Comparison of ENCODE assay signal across 10 mouse cellular contexts in genomic region chr3:87745036-87745659, GRCm38 (mm10). TPM values are rescaled to one million over a fixed set of nuclear protein-coding genes. Genes with fewer than 3 reads are reported as not detected.
DNase-seq lines count a peak whose midpoint lies in the region; ATAC-seq lines count a peak whose summit lies in the region.
"Had no signal": no experiment of that assay in that cellular context is flagged by ENCODE, and none has a peak within 500 bp of the region (broad histone marks: within the 10 kb centered on the region; RNA-seq: fewer than 3 reads in every experiment).

No protein-coding gene starts in this region.

- no peaks in the 10 kb centered on the region; the same call in 1 of the 2 replicates for H3K36me3 ChIP-seq in heart, embryonic 16.5 days (ENCODE audit: control insufficient read depth, insufficient read depth)
- peaks cover 2% of the 10 kb centered on the region; the same call in 1 of the 2 replicates for H3K36me3 ChIP-seq in embryonic facial prominence, embryonic 10.5 days (replicated peaks)
- H3K36me3 ChIP-seq in hindbrain, embryonic 13.5 days: peaks cover 14% of the 10 kb centered on the region; the same call in 1 of the 2 replicates
- H3K36me3 ChIP-seq in midbrain, embryonic 10.5 days: 0 out of 2 replicates have a peak, but pooled peaks cover 3% of the 10 kb centered on the region
- H3K36me3 ChIP-seq: liver, embryonic 15.5 days had no signal

- peak overlapping the region; percentile 49 for H3K4me2 ChIP-seq in heart, embryonic 16.5 days (ENCODE audit: low read depth, low read length)
- H3K4me2 ChIP-seq in hindbrain, embryonic 13.5 days: peak overlapping the region; percentile 43
- H3K4me2 ChIP-seq: liver, embryonic 15.5 days had no signal

- H3K4me1 ChIP-seq in heart, embryonic 16.5 days (ENCODE audit: control insufficient read depth, insufficient read depth, low read length): peaks cover 6% of the 10 kb centered on the region
- peaks cover 22% of the 10 kb centered on the region for H3K4me1 ChIP-seq in embryonic facial prominence, embryonic 10.5 days
- H3K4me1 ChIP-seq in hindbrain, embryonic 13.5 days (replicated peaks): peaks cover 15% of the 10 kb centered on the region
- H3K4me1 ChIP-seq in midbrain, embryonic 10.5 days: peaks cover 21% of the 10 kb centered on the region
- H3K4me1 ChIP-seq: liver, embryonic 15.5 days had no signal

- H3K4me3 ChIP-seq in heart, embryonic 16.5 days (ENCODE audit: low read length): peak overlapping the region; percentile 17
- peak overlapping the region; percentile 34 for H3K4me3 ChIP-seq in embryonic facial prominence, embryonic 10.5 days
- no peak overlapping the region for H3K4me3 ChIP-seq in hindbrain, embryonic 13.5 days
- peak overlapping the region; percentile 39 for H3K4me3 ChIP-seq in midbrain, embryonic 10.5 days
- H3K4me3 ChIP-seq: liver, embryonic 15.5 days had no signal

- H3K9me3 ChIP-seq in heart, embryonic 16.5 days (replicated peaks; ENCODE audit: control insufficient read depth, low read length): no peaks in the 10 kb centered on the region
- no peaks in the 10 kb centered on the region for H3K9me3 ChIP-seq in embryonic facial prominence, embryonic 10.5 days
- no peaks in the 10 kb centered on the region for H3K9me3 ChIP-seq in hindbrain, embryonic 13.5 days
- no peaks in the 10 kb centered on the region for H3K9me3 ChIP-seq in midbrain, embryonic 10.5 days (replicated peaks)
- H3K9me3 ChIP-seq: liver, embryonic 15.5 days had no signal

- peaks cover 2% of the 10 kb centered on the region; the same call in 1 of the 2 replicates for H3K27me3 ChIP-seq in heart, embryonic 16.5 days (ENCODE audit: control insufficient read depth, insufficient read depth, low read length)
- peaks cover 25% of the 10 kb centered on the region for H3K27me3 ChIP-seq in embryonic facial prominence, embryonic 10.5 days (replicated peaks; ENCODE audit: low read depth, poor library complexity, severe bottlenecking)
- peaks cover 7% of the 10 kb centered on the region; the same call in 1 of the 2 replicates for H3K27me3 ChIP-seq in hindbrain, embryonic 13.5 days
- H3K27me3 ChIP-seq in midbrain, embryonic 10.5 days (ENCODE audit: low read depth, poor library complexity, severe bottlenecking): peaks cover 9% of the 10 kb centered on the region; the same call in 1 of the 2 replicates
- H3K27me3 ChIP-seq: liver, embryonic 15.5 days had no signal

- no peak for DNase-seq in heart, adult 11 months
- peak; percentile 51 for DNase-seq in embryonic facial prominence, embryonic 10.5 days (ENCODE audit: low spot score)
- peak; percentile 30 for DNase-seq in midbrain, embryonic 10.5 days (ENCODE audit: low spot score)
- no peak for DNase-seq in frontal cortex, adult 2 months (ENCODE audit: extremely low spot score in 1 of 2, low spot score in 1 of 2)
- DNase-seq in layer of hippocampus, postnatal 36 days: no peak
- DNase-seq in testis, postnatal 10 days (ENCODE audit: low spot score): no peak
- DNase-seq: cerebellum, postnatal 36 days had no signal

- no peak overlapping the region for H3K27ac ChIP-seq in heart, embryonic 16.5 days (ENCODE audit: low read length)
- H3K27ac ChIP-seq in embryonic facial prominence, embryonic 10.5 days (replicated peaks): peak overlapping the region; percentile 79
- H3K27ac ChIP-seq in hindbrain, embryonic 13.5 days: no peak overlapping the region
- H3K27ac ChIP-seq in midbrain, embryonic 10.5 days (replicated peaks): peak overlapping the region; percentile 71
- H3K27ac ChIP-seq: liver, embryonic 15.5 days had no signal

- WGBS in heart, embryonic 16.5 days: 27% methylated on average over 18 of the region's 18 CpGs
- WGBS in embryonic facial prominence, embryonic 10.5 days: 29% methylated on average over 18 of the region's 18 CpGs
- WGBS in hindbrain, embryonic 13.5 days: 37% methylated on average over 18 of the region's 18 CpGs
- WGBS in midbrain, embryonic 10.5 days: 40% methylated on average over 18 of the region's 18 CpGs

- H3K9ac ChIP-seq in heart, embryonic 16.5 days (ENCODE audit: low read length): peak overlapping the region; percentile 28; the same call in 1 of the 2 replicates
- peak overlapping the region; percentile 53; the same call in 1 of the 2 replicates for H3K9ac ChIP-seq in hindbrain, embryonic 13.5 days
- H3K9ac ChIP-seq: liver, embryonic 15.5 days had no signal

- ATAC-seq in heart, embryonic 16.5 days (replicated peaks; ENCODE audit: extremely low read depth, insufficient read depth, low FRiP score): no peak
- ATAC-seq in hindbrain, embryonic 13.5 days (ENCODE audit: low FRiP score): no peak

RNA-seq across cellular contexts. Expression of gene Lrrc71, which starts 3.3 kb away (rescaled TPM):
- polyA plus RNA-seq in heart, embryonic 16.5 days (2015; fragmentation: Nextera tagmentation; extraction: Ambion mirVana): 0.71 and 0.87 TPM in 2 replicates
- polyA plus RNA-seq in embryonic facial prominence, embryonic 10.5 days (2016; fragmentation: Nextera tagmentation; extraction: Ambion mirVana): 0.28 and 0.41 TPM in 2 replicates
- polyA plus RNA-seq in hindbrain, embryonic 13.5 days (2015; fragmentation: Nextera tagmentation; extraction: Ambion mirVana): 0.43 and 0.71 TPM in 2 replicates
- 0.39 and 0.51 TPM in 2 replicates for polyA plus RNA-seq in midbrain, embryonic 10.5 days (2016; fragmentation: Nextera tagmentation; extraction: Ambion mirVana)
- 0.19 and 0.40 TPM in 2 replicates for polyA plus RNA-seq in frontal cortex, adult 2 months (2012; rRNA removed)
- total RNA-seq in layer of hippocampus, postnatal 36 days (2021): 1 to 10 TPM in 1 of 2 experiments, under 1 TPM in 1; 0.40 to 1.6 TPM

RNA-seq across cellular contexts. Expression of gene Ntrk1, which starts 49.8 kb away (rescaled TPM):
- polyA plus RNA-seq in heart, embryonic 16.5 days (2015; fragmentation: Nextera tagmentation; extraction: Ambion mirVana): 0.39 and 0.44 TPM in 2 replicates
- polyA plus RNA-seq in embryonic facial prominence, embryonic 10.5 days (2016; fragmentation: Nextera tagmentation; extraction: Ambion mirVana): 10.7 and 11.0 TPM in 2 replicates
- polyA plus RNA-seq in hindbrain, embryonic 13.5 days (2015; fragmentation: Nextera tagmentation; extraction: Ambion mirVana): 29.2 and 40.2 TPM in 2 replicates
- polyA plus RNA-seq in midbrain, embryonic 10.5 days (2016; fragmentation: Nextera tagmentation; extraction: Ambion mirVana): 4.9 and 5.1 TPM in 2 replicates
- 0.08 and 0.19 TPM in 2 replicates for polyA plus RNA-seq in frontal cortex, adult 2 months (2012; rRNA removed)
- under 1 TPM in 1 of 2 experiments, not detected in 1; 0.12 TPM for total RNA-seq in layer of hippocampus, postnatal 36 days (2021)

RNA-seq across cellular contexts. Expression of gene Insrr, which starts 51.6 kb away (rescaled TPM):
- not detected in 2 replicates for polyA plus RNA-seq in heart, embryonic 16.5 days (2015; fragmentation: Nextera tagmentation; extraction: Ambion mirVana)
- polyA plus RNA-seq in embryonic facial prominence, embryonic 10.5 days (2016; fragmentation: Nextera tagmentation; extraction: Ambion mirVana): 0.49 and 0.54 TPM in 2 replicates
- 1.4 TPM in 2 replicates for polyA plus RNA-seq in hindbrain, embryonic 13.5 days (2015; fragmentation: Nextera tagmentation; extraction: Ambion mirVana)
- polyA plus RNA-seq in midbrain, embryonic 10.5 days (2016; fragmentation: Nextera tagmentation; extraction: Ambion mirVana): 0.78 and 0.89 TPM in 2 replicates
- 0.38 and 0.46 TPM in 2 replicates for polyA plus RNA-seq in frontal cortex, adult 2 months (2012; rRNA removed)
- total RNA-seq in layer of hippocampus, postnatal 36 days (2021): under 1 TPM; 0.15 TPM

Comparison
In these comparisons a context has a peak if more than half of its experiments do, and no peak if none do; other contexts are left out.
1. H3K27ac ChIP-seq: peak in embryonic facial prominence, embryonic 10.5 days (single experiment) and midbrain, embryonic 10.5 days (single experiment); none in heart, embryonic 16.5 days (single experiment) and hindbrain, embryonic 13.5 days (single experiment).
2. DNase-seq: peak in embryonic facial prominence, embryonic 10.5 days (single experiment) and midbrain, embryonic 10.5 days (single experiment); none in heart, adult 11 months (single experiment), frontal cortex, adult 2 months (0 of 2), layer of hippocampus, postnatal 36 days (0 of 2) and testis, postnatal 10 days (single experiment).